Mouse (Mus musculus): ENCODE data around the gene Rhbdl1.

DNA sequence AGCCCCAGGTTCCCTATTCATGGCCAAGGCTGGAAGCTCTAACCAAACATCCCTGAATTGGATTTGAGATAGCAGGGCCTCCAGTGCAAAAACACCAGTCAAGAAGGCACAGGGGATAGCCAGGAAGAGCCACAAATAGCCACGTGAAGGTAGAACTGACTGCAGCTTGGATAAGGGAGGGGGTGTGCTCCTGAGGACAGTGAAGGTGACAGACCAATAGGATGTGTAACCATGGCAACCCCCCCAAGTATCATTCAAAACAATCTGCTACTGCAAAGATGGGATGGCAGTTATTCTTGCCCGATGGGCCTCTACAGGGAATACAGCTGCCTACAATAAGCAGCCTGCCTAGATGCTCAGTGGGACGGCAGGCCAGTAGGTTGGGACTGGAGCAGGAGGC, 438 bp upstream of the Rhbdl1 start:
- TF ChIP-seq CTCF (IDR thresholded peaks at IDR 0.05; ENCODE audit: borderline replicate concordance, control insufficient read depth, extremely low read depth, insufficient read depth, low read length, poor library complexity) (no peak), POLR2A (IDR thresholded peaks at IDR 0.05; ENCODE audit: control insufficient read depth, extremely low read depth, insufficient read depth, low read length, poor library complexity) (no peak)

All from thymus, adult 2 months (tissue).